Mouse (Mus musculus) common myeloid progenitor, adult 5-6 weeks (primary cell): ENCODE data around the gene Tas1r1. TPM values are rescaled to one million over a fixed set of nuclear protein-coding genes. Genes with fewer than 3 reads are reported as not detected.

Experiments used
- ATAC-seq: replicated peaks from 2 replicates; pipeline ENCODE4 v1.8.0; 2016; ENCODE audit warnings: low read depth, mild to moderate bottlenecking, moderate TSS enrichment, inconsistent platforms; ENCODE audit not compliant: poor library complexity, severe bottlenecking
- total RNA-seq: library from RNA; stranded (forward); fragments of 200-1000, 187-1606 nt; gene quantifications from 2 replicates; pipeline ENCODE4 v1.2.3, GENCODE M21; 2017

The Tas1r1 gene
- total RNA-seq, 1 experiment from 2014 or later = 1.5 TPM

- no peak for ATAC-seq
Observed at GRCm38 (mm10) chr4:152012109-152012508, 26.3 kb downstream of the Tas1r1 start.

GRCm38 (mm10) chr4:152011171-152011760 lies 27.1 kb downstream of the Tas1r1 start:
- no peak for ATAC-seq

GRCm38 (mm10) chr4:152010707-152011134 lies 27.6 kb downstream of the Tas1r1 start:
- ATAC-seq = no peak

GRCm38 (mm10) chr4:152010091-152010706 lies 28.2 kb downstream of the Tas1r1 start:
- peak; percentile 42 for ATAC-seq

- no peak for ATAC-seq
Observed at GRCm38 (mm10) chr4:152009076-152010051, 29.0 kb downstream of the Tas1r1 start.

GRCm38 (mm10) chr4:152008622-152009075 lies 29.7 kb downstream of the Tas1r1 start, which contains the start of gene Klhl21:
TSS of gene Klhl21 (plus strand) at chr4:152008803.
- peak; percentile 80 for ATAC-seq

GRCm38 (mm10) chr4:152008148-152008500 lies 30.2 kb downstream of the Tas1r1 start:
- no peak for ATAC-seq

- no peak for ATAC-seq
Observed at GRCm38 (mm10) chr4:152007481-152008147, 30.8 kb downstream of the Tas1r1 start.

GRCm38 (mm10) chr4:152006812-152007211 lies 31.6 kb downstream of the Tas1r1 start:
- ATAC-seq = no peak

GRCm38 (mm10) chr4:152006137-152006536 lies 32.2 kb downstream of the Tas1r1 start:
- ATAC-seq = no peak

GRCm38 (mm10) chr4:152002063-152002462 lies 36.3 kb downstream of the Tas1r1 start:
- no peak for ATAC-seq

- no peak for ATAC-seq
Observed at GRCm38 (mm10) chr4:152001335-152001734, 37.0 kb downstream of the Tas1r1 start.

GRCm38 (mm10) chr4:152000906-152001305 lies 37.5 kb downstream of the Tas1r1 start:
- no peak for ATAC-seq

GRCm38 (mm10) chr4:151999481-151999880 lies 38.9 kb downstream of the Tas1r1 start:
- peak; percentile 37 for ATAC-seq

- no peak for ATAC-seq
Observed at GRCm38 (mm10) chr4:151997701-151998100, 40.7 kb downstream of the Tas1r1 start.

- no peak for ATAC-seq
Observed at GRCm38 (mm10) chr4:151996951-151997222, 41.5 kb downstream of the Tas1r1 start.

GRCm38 (mm10) chr4:151996173-151996950 lies 42.0 kb downstream of the Tas1r1 start, which contains the start of gene Phf13:
TSS of gene Phf13 (minus strand) at chr4:151996258.
- peak; percentile 89 for ATAC-seq

GRCm38 (mm10) chr4:151995371-151996172 lies 42.8 kb downstream of the Tas1r1 start:
- ATAC-seq = no peak
